Mouse (Mus musculus): ENCODE measurements around the gene Syne2. TPM values are rescaled to one million over a fixed set of nuclear protein-coding genes. Genes with fewer than 3 reads are reported as not detected.
A peak's percentile ranks its signal among the peaks of the same experiment; 100 is the strongest.
"Not testable (repeated sequence)": the region's sequence is repeated elsewhere in the genome, so short reads cannot be mapped to it uniquely, and the experiment has no call there.

Syne2 gene
- 4.8 and 12.5 TPM in 2 replicates for polyA plus RNA-seq (2011; ENCODE audit: insufficient read depth, insufficient read length, low replicate concordance, missing spikeins)

GRCm38 (mm10) chr12:75817959-75818452 is at the start of gene Syne2:
TSS of gene Syne2 (plus strand) at chr12:75818134.
- under 1% methylated on average over 53 of the region's 54 CpGs for WGBS
- Histone ChIP-seq H3K4me3 (replicated peaks; ENCODE audit: control insufficient read depth, low read depth, low read length) (peak within 1 kb of the TSS; percentile 86), H3K4me1 (ENCODE audit: control insufficient read depth, insufficient read depth, low read length) (no peaks in the 10 kb centered on the region), H3K27ac (ENCODE audit: control insufficient read depth, insufficient read depth, low read depth, low read length, poor library complexity) (peak within 1 kb of the TSS; percentile 69; the same call in 1 of the 2 replicates)
- TF ChIP-seq CTCF (IDR thresholded peaks at IDR 0.05; ENCODE audit: control insufficient read depth, insufficient read depth, low read length) (no peak), POLR2A (IDR thresholded peaks at IDR 0.05; ENCODE audit: borderline replicate concordance, control insufficient read depth, low read depth, low read length) (peak; percentile 54; the same call in 1 of the 2 replicates)

DNA sequence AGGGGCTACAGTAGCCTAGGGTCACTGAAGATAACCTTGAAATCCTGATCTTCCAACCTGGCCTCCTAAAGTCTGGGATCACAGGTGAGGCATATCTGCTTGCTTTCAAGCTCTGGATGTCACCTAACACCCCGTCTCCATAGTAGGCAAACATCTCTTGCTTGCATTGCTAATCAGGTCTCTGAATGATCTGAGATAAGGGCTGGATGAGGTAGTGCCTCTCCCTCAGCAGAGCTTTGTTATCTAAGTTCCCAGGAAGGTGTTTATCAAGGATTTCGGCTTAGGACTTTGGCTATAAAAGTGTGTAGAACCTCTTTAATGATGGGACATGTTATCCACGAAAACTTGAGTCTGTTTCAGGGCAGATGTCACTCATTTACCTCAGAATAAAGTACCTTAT is 46.5 kb upstream of the Syne2 start:
- H3K4me1 ChIP-seq (ENCODE audit: control insufficient read depth, insufficient read depth, low read length), result no peaks in the 10 kb centered on the region
- no peak for TF ChIP-seq CTCF (IDR thresholded peaks at IDR 0.05; ENCODE audit: control insufficient read depth, insufficient read depth, low read length)
- no peak for TF ChIP-seq POLR2A (IDR thresholded peaks at IDR 0.05; ENCODE audit: borderline replicate concordance, control insufficient read depth, low read depth, low read length)
- no peak overlapping the region for H3K4me3 ChIP-seq (replicated peaks; ENCODE audit: control insufficient read depth, low read depth, low read length)
- 67% methylated on average over 3 of the region's 3 CpGs for WGBS
- H3K27ac ChIP-seq (ENCODE audit: control insufficient read depth, insufficient read depth, low read depth, low read length, poor library complexity), result no peak overlapping the region

DNA sequence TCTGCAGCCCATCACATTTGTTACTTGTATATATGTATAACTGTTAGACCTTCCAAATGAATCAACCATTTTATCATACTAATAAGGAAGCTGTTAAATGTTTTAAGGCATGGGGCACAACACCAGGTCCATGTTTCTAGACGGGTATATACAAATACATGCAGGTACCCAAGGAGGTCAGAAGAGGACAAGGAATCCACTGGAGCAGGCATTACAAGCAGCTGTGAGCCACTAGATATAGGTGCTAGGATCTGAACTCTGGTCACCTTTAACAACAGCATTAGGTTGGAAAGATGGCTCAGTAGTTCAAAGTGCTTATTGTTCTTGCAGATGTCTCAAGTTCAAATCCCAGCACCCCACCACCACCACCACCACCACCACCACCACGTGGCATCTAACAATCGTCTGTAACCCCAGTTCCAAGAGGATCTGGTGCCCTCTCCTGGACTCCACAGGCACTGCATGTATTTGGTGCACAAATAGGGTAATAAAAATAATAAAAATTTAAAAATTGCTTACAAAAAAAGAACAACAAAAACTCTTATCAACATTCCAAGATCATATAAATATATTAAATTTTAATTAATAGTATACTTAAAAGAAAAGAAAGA is 45.4 kb upstream of the Syne2 start:
- 17% methylated on average over 3 of the region's 3 CpGs for WGBS
- TF ChIP-seq CTCF (IDR thresholded peaks at IDR 0.05; ENCODE audit: control insufficient read depth, insufficient read depth, low read length) (peak; percentile 71), POLR2A (IDR thresholded peaks at IDR 0.05; ENCODE audit: borderline replicate concordance, control insufficient read depth, low read depth, low read length) (no peak)
- Histone ChIP-seq H3K4me3 (replicated peaks; ENCODE audit: control insufficient read depth, low read depth, low read length) (no peak overlapping the region), H3K4me1 (ENCODE audit: control insufficient read depth, insufficient read depth, low read length) (no peaks in the 10 kb centered on the region), H3K27ac (ENCODE audit: control insufficient read depth, insufficient read depth, low read depth, low read length, poor library complexity) (no peak overlapping the region)

DNA sequence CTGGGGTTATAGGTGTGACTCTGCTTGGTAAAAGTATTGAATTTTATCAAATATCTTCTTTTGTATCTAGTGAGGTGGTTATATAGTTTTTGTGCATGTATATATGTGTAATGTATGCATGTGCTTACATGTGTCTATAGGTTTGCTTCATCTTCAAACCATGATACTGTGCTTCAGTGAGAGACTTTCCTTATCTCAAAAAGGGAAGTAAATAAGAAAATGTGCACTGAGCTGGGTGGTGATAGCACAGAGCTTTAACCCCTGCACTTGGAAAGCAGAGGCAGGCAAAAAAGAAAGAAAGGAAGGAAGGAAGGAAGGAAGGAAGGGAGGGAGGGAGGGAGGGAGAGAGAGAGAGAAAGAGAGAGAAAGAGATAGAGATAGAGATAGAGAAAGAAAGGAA is 36.5 kb upstream of the Syne2 start:
- Histone ChIP-seq H3K4me3 (replicated peaks; ENCODE audit: control insufficient read depth, low read depth, low read length) (no peak overlapping the region), H3K4me1 (ENCODE audit: control insufficient read depth, insufficient read depth, low read length) (no peaks in the 10 kb centered on the region; the same call in 1 of the 2 replicates), H3K27ac (ENCODE audit: control insufficient read depth, insufficient read depth, low read depth, low read length, poor library complexity) (no peak overlapping the region)
- TF ChIP-seq CTCF (IDR thresholded peaks at IDR 0.05; ENCODE audit: control insufficient read depth, insufficient read depth, low read length), result no peak
- TF ChIP-seq POLR2A (IDR thresholded peaks at IDR 0.05; ENCODE audit: borderline replicate concordance, control insufficient read depth, low read depth, low read length), result no peak

DNA sequence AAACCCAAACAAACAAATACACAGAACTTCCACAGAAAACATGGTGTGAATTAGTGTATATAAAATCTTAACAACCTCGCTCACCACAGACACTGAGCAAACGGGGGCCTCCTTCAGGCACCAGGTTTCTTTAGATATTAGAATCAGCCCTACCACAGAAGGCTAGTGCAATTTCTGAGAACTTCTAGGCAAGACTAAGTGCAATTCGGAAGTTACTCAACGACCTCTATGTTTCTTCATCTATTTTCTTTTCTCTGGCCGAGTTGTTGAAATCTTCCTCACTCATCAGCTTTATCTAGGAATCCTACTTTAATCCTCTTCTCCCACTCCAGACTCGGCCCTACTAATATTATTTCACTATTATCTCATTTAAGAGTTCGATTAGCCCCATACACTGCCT is 35.9 kb upstream of the Syne2 start:
- WGBS, result 35% methylated on average over 7 of the region's 7 CpGs
- Histone ChIP-seq H3K4me3 (replicated peaks; ENCODE audit: control insufficient read depth, low read depth, low read length) (no peak overlapping the region), H3K4me1 (ENCODE audit: control insufficient read depth, insufficient read depth, low read length) (no peaks in the 10 kb centered on the region; the same call in 1 of the 2 replicates), H3K27ac (ENCODE audit: control insufficient read depth, insufficient read depth, low read depth, low read length, poor library complexity) (no peak overlapping the region)
- TF ChIP-seq POLR2A (IDR thresholded peaks at IDR 0.05; ENCODE audit: borderline replicate concordance, control insufficient read depth, low read depth, low read length) (no peak), CTCF (IDR thresholded peaks at IDR 0.05; ENCODE audit: control insufficient read depth, insufficient read depth, low read length) (no peak)

- WGBS, result 81% methylated on average over 2 of the region's 2 CpGs
- TF ChIP-seq CTCF (IDR thresholded peaks at IDR 0.05; ENCODE audit: control insufficient read depth, insufficient read depth, low read length) (no peak), POLR2A (IDR thresholded peaks at IDR 0.05; ENCODE audit: borderline replicate concordance, control insufficient read depth, low read depth, low read length) (no peak)
- Histone ChIP-seq H3K4me3 (replicated peaks; ENCODE audit: control insufficient read depth, low read depth, low read length) (no peak overlapping the region), H3K4me1 (ENCODE audit: control insufficient read depth, insufficient read depth, low read length) (no peaks in the 10 kb centered on the region; the same call in 1 of the 2 replicates), H3K27ac (ENCODE audit: control insufficient read depth, insufficient read depth, low read depth, low read length, poor library complexity) (no peak overlapping the region)
Observed at GRCm38 (mm10) chr12:75784271-75784751, 33.6 kb upstream of the Syne2 start.

DNA sequence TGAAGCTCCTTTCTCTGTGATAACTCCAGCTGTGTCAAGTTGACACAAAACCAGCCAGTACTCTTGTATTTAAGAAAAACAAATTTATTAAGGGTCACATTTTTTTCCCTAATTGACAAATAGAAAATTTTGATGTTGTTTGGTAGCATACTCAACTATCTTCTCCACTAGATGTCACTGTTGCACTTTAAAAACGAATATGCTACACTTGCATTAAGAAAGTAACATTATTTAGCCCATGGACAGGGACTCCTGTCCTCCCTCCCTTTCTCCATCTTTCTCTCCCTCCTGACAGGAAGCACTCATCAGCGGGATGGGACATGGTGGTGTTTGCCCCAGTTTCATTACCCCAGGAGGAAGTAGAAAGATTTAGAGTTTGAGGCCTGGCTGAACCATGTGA is 31.3 kb upstream of the Syne2 start:
- not testable (repeated sequence) for H3K4me1 ChIP-seq (ENCODE audit: control insufficient read depth, insufficient read depth, low read length); H3K4me3 ChIP-seq (replicated peaks; ENCODE audit: control insufficient read depth, low read depth, low read length); H3K27ac ChIP-seq (ENCODE audit: control insufficient read depth, insufficient read depth, low read depth, low read length, poor library complexity)
- WGBS, result 0% methylated on average over 2 of the region's 2 CpGs

GRCm38 (mm10) chr12:75789451-75789850 is 28.5 kb upstream of the Syne2 start:
- TF ChIP-seq CTCF (IDR thresholded peaks at IDR 0.05; ENCODE audit: control insufficient read depth, insufficient read depth, low read length) (no peak), POLR2A (IDR thresholded peaks at IDR 0.05; ENCODE audit: borderline replicate concordance, control insufficient read depth, low read depth, low read length) (no peak)
- no peaks in the 10 kb centered on the region for H3K4me1 ChIP-seq (ENCODE audit: control insufficient read depth, insufficient read depth, low read length)
- H3K4me3 ChIP-seq (replicated peaks; ENCODE audit: control insufficient read depth, low read depth, low read length), result no peak overlapping the region
- WGBS, result 56% methylated on average over 4 of the region's 4 CpGs
- no peak overlapping the region for H3K27ac ChIP-seq (ENCODE audit: control insufficient read depth, insufficient read depth, low read depth, low read length, poor library complexity)
